Mouse (Mus musculus): Measurements from ENCODE around the gene Wdr46. TPM values are rescaled to one million over a fixed set of nuclear protein-coding genes. Genes with fewer than 3 reads are reported as not detected.
"Not testable (repeated sequence)": the region's sequence is repeated elsewhere in the genome, so short reads cannot be mapped to it uniquely, and the experiment has no call there.

Wdr46 gene
- polyA plus RNA-seq, 1 experiment = 21.4 TPM

DNA sequence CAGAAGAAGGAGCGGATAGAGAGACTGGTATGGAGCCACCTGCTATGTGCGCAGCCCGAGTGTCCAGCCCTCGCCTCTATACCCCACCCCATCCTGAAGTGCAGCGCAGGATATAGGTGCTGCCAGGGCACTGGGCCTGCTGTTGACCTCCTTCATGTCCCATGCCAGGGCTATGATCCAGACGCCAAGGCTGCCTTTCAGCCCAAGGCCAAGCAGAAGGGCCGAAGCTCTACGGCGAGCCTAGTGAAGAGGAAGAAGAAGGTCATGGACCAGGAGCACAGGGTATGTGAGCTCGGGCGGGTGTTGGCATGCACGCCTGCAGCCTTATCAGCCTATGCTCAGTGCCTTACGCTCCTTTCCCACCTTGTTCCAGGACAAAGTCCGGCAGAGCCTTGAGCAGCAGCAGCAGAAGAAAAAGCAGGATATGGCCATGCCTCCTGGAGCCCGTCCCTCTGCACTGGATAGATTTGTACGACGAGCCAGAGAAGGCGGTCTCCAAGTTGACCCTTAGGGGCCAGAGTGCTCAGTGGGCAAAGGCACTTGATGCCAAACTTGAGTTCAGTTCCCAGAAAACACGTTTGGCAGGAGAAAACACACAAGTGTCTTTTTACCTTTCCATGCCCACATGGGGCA is 8.6 kb downstream of the Wdr46 start:
- Histone ChIP-seq H3K4me1 (ENCODE audit: control insufficient read depth, insufficient read depth, low read length) (peaks cover 8% of the 10 kb centered on the region), H3K4me3 (replicated peaks; ENCODE audit: control insufficient read depth, low read depth, low read length) (no peak overlapping the region), H3K27ac (ENCODE audit: control insufficient read depth, insufficient read depth, low read depth, low read length, poor library complexity) (no peak overlapping the region)
- TF ChIP-seq CTCF (IDR thresholded peaks at IDR 0.05; ENCODE audit: control insufficient read depth, insufficient read depth, low read length) (no peak), POLR2A (IDR thresholded peaks at IDR 0.05; ENCODE audit: borderline replicate concordance, control insufficient read depth, low read depth, low read length) (no peak)
- WGBS = 82% methylated on average over 19 of the region's 19 CpGs

GRCm38 (mm10) chr17:33950131-33950625 is 9.7 kb downstream of the Wdr46 start:
- TF ChIP-seq CTCF (IDR thresholded peaks at IDR 0.05; ENCODE audit: control insufficient read depth, insufficient read depth, low read length) (no peak), POLR2A (IDR thresholded peaks at IDR 0.05; ENCODE audit: borderline replicate concordance, control insufficient read depth, low read depth, low read length) (no peak)

GRCm38 (mm10) chr17:33951021-33951946 is 10.8 kb downstream of the Wdr46 start, which contains the start of gene B3galt4:
TSS of gene B3galt4 (minus strand) at chr17:33951488.
- H3K4me1 ChIP-seq (ENCODE audit: control insufficient read depth, insufficient read depth, low read length) = peaks cover 9% of the 10 kb centered on the region
- H3K27ac ChIP-seq (ENCODE audit: control insufficient read depth, insufficient read depth, low read depth, low read length, poor library complexity) = peak within 1 kb of the TSS; percentile 85
- 1% methylated on average over 45 of the region's 45 CpGs for WGBS
- peak; percentile 59; the same call in 1 of the 2 replicates for TF ChIP-seq POLR2A (IDR thresholded peaks at IDR 0.05; ENCODE audit: borderline replicate concordance, control insufficient read depth, low read depth, low read length)
- TF ChIP-seq CTCF (IDR thresholded peaks at IDR 0.05; ENCODE audit: control insufficient read depth, insufficient read depth, low read length) = peak; percentile 4; the same call in 1 of the 2 replicates
- peak within 1 kb of the TSS; percentile 82 for H3K4me3 ChIP-seq (replicated peaks; ENCODE audit: control insufficient read depth, low read depth, low read length)

More at GRCm38 (mm10) chr17:33950131-33950625, 9.7 kb downstream of the Wdr46 start:
- Histone ChIP-seq H3K4me1 (ENCODE audit: control insufficient read depth, insufficient read depth, low read length) (peaks cover 9% of the 10 kb centered on the region), H3K27ac (ENCODE audit: control insufficient read depth, insufficient read depth, low read depth, low read length, poor library complexity) (no peak overlapping the region), H3K4me3 (replicated peaks; ENCODE audit: control insufficient read depth, low read depth, low read length) (peak overlapping the region; percentile 82)
- WGBS = 76% methylated on average over 10 of the region's 10 CpGs

DNA sequence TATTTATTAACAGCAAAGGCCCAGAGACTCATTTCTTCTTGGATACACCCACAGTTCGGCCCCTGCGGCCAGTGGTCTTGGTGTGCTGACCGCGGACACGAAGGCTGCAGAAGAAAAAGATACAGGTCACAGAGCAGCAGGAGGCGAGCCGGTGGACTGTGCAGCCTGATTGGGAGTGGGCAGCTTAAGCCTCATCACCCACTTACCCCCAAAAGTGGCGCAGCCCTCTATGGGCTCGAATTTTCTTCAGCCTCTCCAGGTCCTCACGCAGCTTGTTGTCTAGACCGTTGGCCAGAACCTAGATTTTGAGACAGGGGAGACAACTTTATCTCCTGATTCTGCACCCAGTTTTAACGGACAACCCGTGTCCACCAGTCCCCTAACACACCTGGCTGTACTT is 11.6 kb downstream of the Wdr46 start:
- not testable (repeated sequence) for H3K4me3 ChIP-seq (replicated peaks; ENCODE audit: control insufficient read depth, low read depth, low read length); H3K4me1 ChIP-seq (ENCODE audit: control insufficient read depth, insufficient read depth, low read length)
- H3K27ac ChIP-seq (ENCODE audit: control insufficient read depth, insufficient read depth, low read depth, low read length, poor library complexity) = 0 out of 2 replicates have a peak overlapping the region, but pooled peaks have one; percentile 11
- 80% methylated on average over 13 of the region's 13 CpGs for WGBS

DNA sequence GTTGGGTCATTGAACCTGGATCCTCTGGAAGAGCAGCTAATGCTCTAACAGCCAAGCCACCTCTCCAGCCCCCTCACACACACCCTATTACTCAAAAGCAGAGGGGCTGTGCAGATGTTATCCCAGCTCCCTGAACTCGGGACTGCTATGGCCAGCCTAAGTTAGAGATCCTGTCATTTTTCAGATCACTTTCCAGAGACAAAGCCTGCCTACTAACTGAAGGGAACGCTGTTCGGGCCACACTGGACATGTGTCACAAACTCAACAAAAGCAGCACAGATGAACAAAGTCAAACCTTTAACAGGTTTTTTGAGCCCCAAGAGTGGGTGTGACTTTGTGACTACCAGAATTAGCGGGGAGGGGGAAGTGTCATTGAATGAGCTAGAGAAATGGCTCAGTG is 12.4 kb downstream of the Wdr46 start:
- WGBS = 73% methylated on average over 4 of the region's 4 CpGs
- TF ChIP-seq POLR2A (IDR thresholded peaks at IDR 0.05; ENCODE audit: borderline replicate concordance, control insufficient read depth, low read depth, low read length) (no peak), CTCF (IDR thresholded peaks at IDR 0.05; ENCODE audit: control insufficient read depth, insufficient read depth, low read length) (no peak)
- no peak overlapping the region for H3K4me3 ChIP-seq (replicated peaks; ENCODE audit: control insufficient read depth, low read depth, low read length)
- peaks cover 7% of the 10 kb centered on the region for H3K4me1 ChIP-seq (ENCODE audit: control insufficient read depth, insufficient read depth, low read length)
- no peak overlapping the region for H3K27ac ChIP-seq (ENCODE audit: control insufficient read depth, insufficient read depth, low read depth, low read length, poor library complexity)

GRCm38 (mm10) chr17:33953310-33953709 is 12.8 kb downstream of the Wdr46 start:
- Histone ChIP-seq H3K27ac (ENCODE audit: control insufficient read depth, insufficient read depth, low read depth, low read length, poor library complexity) (no peak overlapping the region), H3K4me1 (ENCODE audit: control insufficient read depth, insufficient read depth, low read length) (peaks cover 4% of the 10 kb centered on the region), H3K4me3 (replicated peaks; ENCODE audit: control insufficient read depth, low read depth, low read length) (no peak overlapping the region)
- TF ChIP-seq POLR2A (IDR thresholded peaks at IDR 0.05; ENCODE audit: borderline replicate concordance, control insufficient read depth, low read depth, low read length) (no peak), CTCF (IDR thresholded peaks at IDR 0.05; ENCODE audit: control insufficient read depth, insufficient read depth, low read length) (no peak)
- 73% methylated on average over 3 of the region's 3 CpGs for WGBS

- WGBS = 36% methylated on average over 5 of the region's 5 CpGs
- Histone ChIP-seq H3K4me1 (ENCODE audit: control insufficient read depth, insufficient read depth, low read length) (peaks cover 3% of the 10 kb centered on the region), H3K4me3 (replicated peaks; ENCODE audit: control insufficient read depth, low read depth, low read length) (peak overlapping the region; percentile 65), H3K27ac (ENCODE audit: control insufficient read depth, insufficient read depth, low read depth, low read length, poor library complexity) (no peak overlapping the region)
- TF ChIP-seq CTCF (IDR thresholded peaks at IDR 0.05; ENCODE audit: control insufficient read depth, insufficient read depth, low read length) = no peak
- TF ChIP-seq POLR2A (IDR thresholded peaks at IDR 0.05; ENCODE audit: borderline replicate concordance, control insufficient read depth, low read depth, low read length) = no peak
These were observed 13.6 kb downstream of the Wdr46 start for GRCm38 (mm10) chr17:33953961-33954565.

All from bone marrow, adult 2 months (tissue).